Mouse (Mus musculus): ENCODE measurements around the gene Anks1.
A peak's percentile ranks its signal among the peaks of the same experiment; 100 is the strongest.

The Anks1 gene

GRCm38 (mm10) chr17:28050210-28050609 is 141.1 kb downstream of the Anks1 start:
- no peak for DNase-seq (ENCODE audit: low read depth, low spot score)

- DNase-seq (ENCODE audit: low read depth, low spot score): no peak
Measured at GRCm38 (mm10) chr17:28052293-28052863, 143.3 kb downstream of the Anks1 start.

- no peak for DNase-seq (ENCODE audit: low read depth, low spot score)
Measured at GRCm38 (mm10) chr17:28058346-28058745, 149.2 kb downstream of the Anks1 start.

DNA sequence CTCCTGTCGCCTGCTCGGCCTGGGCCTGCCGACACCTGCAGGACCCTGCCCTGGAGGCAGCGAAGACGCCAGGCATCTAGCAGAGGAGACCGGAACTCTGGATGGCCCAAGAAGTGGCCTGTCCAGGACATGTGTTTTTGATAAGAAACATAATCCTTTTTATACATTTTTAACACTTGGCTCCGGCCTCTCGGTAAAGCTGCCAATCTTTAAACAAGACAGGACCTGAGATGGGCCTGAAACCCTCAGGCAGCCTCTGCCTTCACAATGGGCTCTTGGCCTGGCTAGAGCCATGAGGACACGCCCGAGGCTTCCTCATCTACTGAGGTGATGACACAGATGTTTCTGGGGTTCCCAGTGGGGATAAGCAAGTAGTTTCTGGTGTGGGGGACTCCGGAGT is 151.6 kb downstream of the Anks1 start:
- no peak for DNase-seq (ENCODE audit: low read depth, low spot score)

DNA sequence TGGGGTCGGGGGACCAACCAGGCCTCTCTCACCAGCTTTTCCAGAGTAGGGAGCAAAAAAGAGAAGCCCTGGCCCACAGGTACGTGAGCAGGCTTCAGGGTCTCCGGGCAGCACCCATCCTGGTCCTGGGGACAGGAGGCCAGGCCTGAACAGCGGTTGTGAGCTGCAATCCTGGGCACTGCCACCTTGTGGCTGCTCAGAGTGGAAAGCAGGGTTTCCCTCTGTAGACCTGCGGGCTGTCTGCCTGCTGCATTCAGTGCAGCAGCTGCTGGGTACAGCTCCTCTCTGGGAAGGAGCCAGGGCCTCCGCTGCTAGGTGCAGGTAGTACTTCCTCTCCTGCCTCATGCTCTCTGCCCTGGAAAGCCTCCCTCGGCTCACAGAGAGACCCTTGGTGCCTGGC is 152.4 kb downstream of the Anks1 start:
- DNase-seq (ENCODE audit: low read depth, low spot score): no peak

DNA sequence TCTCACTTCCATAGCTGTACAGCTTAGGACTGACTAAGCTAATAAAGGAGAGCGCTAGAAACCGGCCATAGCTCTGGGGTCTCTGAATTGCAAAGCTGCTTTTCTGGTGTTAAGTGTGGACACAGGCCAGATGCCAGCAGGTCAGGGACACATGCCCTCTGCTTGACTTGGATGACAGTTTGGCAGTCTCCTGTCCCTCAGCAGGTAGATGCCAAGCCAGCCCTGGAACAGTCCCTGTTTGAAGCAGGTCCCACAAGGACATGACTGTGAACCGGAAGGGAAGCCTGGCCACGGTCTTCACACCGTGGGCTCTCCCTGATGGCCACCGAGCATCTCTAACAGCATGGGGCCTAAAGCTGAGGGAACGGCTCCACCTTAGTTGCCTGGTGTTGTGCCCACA is 153.6 kb downstream of the Anks1 start:
- no peak for DNase-seq (ENCODE audit: low read depth, low spot score)

- DNase-seq (ENCODE audit: low read depth, low spot score): no peak
Measured at GRCm38 (mm10) chr17:28063163-28063562, 154.1 kb downstream of the Anks1 start.

DNA sequence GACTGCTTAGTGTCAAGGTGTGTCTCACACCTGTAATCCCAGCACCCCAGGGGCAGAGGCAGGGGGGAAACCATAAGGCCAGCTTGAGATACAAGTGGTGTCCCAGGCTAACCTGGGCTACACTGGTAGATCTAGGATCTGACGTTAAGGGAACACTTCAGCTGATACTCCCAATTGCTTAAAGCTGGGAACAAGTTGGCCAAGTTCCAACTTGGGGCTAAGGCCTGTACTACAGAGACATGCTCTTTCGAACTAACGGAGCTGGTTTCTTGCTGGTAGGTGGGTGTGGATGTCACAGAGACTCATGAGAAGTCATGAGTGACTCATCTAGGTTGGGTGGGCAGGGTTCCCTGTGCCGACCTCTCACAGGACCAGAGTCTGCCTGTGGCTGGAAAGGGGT is 158.2 kb downstream of the Anks1 start:
- no peak for DNase-seq (ENCODE audit: low read depth, low spot score)

- DNase-seq (ENCODE audit: low read depth, low spot score): no peak
Measured at GRCm38 (mm10) chr17:28069446-28069845, 160.3 kb downstream of the Anks1 start.

- no peak for DNase-seq (ENCODE audit: low read depth, low spot score)
Measured at GRCm38 (mm10) chr17:28070256-28070655, 161.2 kb downstream of the Anks1 start.

DNA sequence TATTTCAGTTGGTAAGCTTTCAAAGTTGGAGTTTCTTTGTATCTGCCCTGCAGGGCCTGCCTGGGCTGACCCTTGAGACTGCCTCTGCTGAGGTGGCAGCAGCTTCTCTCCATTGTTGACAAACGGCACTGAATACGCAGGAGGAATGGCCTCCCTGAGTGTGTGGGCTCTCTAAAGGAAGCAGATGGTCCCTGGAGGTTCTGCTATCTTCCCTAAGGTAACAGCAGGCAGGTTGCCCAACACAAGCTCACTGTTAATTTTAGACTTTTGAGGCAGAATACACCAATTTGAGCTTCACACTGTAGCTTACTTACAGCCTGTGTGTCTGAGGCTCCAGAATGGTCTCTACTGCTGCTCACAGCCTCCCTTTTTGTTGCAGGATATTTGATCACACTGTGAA is 163.6 kb downstream of the Anks1 start:
- DNase-seq (ENCODE audit: low read depth, low spot score): peak; percentile 61

- no peak for DNase-seq (ENCODE audit: low read depth, low spot score)
Measured at GRCm38 (mm10) chr17:28074486-28074885, 165.4 kb downstream of the Anks1 start.

- no peak for DNase-seq (ENCODE audit: low read depth, low spot score)
Measured at GRCm38 (mm10) chr17:28078028-28078427, 168.9 kb downstream of the Anks1 start.

DNA sequence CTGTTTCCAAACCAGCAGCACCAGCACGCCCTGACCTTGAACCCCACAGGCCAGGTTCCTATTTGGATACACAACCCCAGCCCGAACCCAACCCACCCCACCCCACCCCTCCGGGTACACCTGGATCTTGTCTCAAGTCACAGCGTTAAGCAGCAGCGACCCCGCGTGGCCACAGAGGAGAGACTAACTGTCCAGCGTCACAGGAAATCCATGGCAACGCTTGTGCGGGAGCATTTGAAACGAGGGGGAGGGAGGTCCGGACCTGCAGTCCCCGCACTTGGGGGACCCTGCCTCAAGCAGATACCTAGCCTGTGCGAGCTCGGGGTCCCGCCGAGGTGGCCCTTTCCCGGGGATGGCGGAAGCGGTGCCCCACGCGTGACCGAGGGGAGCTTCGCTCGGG is 170.5 kb downstream of the Anks1 start:
- peak; percentile 54 for DNase-seq (ENCODE audit: low read depth, low spot score)

GRCm38 (mm10) chr17:28080045-28080816 is 171.1 kb downstream of the Anks1 start, which contains the start of gene Tcp11:
Tcp11 (minus strand) TSS chr17:28080639.
- DNase-seq (ENCODE audit: low read depth, low spot score): no peak

DNA sequence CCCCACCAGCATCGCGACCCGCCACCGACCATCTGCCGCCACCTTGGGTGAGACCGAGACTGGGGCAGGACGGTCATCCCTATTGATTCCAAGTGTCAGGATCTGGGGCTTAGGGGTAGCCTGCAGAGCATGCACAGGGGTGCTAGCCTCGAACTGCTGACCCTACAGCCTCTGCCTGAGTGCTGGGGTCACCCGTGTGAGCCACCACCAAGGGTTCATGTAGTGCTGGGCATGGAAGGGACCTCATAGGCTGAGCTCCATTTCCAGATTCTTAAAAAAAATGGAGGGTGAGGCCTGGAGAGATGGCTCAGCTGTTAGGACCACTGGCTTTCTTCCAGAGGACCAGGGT is 171.7 kb downstream of the Anks1 start:
- DNase-seq (ENCODE audit: low read depth, low spot score): no peak

DNA sequence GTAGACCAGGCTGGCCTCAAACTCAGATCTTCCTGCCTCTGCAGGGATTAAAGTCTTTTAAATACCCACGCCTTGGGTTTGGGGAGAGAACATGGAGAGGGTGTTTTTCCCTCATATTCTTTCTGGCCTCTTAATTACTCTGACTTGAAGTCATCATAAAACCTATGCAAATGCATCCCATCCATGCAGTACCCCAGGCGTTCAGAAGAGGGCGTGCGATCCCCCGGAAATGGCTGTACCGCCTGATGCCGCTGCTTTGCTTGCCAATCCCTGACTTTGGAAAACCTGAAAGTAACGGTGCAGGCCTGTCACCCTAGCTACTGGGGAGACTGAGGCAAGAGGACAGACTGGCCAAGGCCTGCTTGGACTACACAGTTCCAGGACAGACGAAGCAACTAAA is 172.3 kb downstream of the Anks1 start:
- no peak for DNase-seq (ENCODE audit: low read depth, low spot score)

- DNase-seq (ENCODE audit: low read depth, low spot score): no peak
Measured at GRCm38 (mm10) chr17:28081856-28082255, 172.8 kb downstream of the Anks1 start.

DNA sequence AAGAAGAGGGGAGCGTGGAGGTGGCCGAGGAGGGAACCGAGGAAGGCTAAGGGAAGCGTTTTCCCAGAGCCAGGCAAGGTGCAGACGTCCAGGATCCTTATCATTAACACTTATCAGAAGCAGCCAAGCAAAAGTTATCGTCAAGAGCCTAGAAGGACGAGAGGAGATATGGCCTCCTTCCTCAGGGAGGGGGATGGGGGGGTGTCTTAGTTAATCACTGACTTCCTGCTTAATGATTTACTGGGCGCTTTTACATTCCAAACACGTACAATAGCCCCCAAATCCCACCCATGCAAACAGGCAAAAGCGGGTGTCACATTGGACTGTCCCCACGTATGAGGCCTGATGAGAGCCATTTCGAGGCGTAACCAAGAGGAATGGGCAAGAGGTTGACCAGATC is 173.8 kb downstream of the Anks1 start:
- no peak for DNase-seq (ENCODE audit: low read depth, low spot score)

- DNase-seq (ENCODE audit: low read depth, low spot score): no peak
Measured at GRCm38 (mm10) chr17:28084395-28084905, 175.3 kb downstream of the Anks1 start.

DNA sequence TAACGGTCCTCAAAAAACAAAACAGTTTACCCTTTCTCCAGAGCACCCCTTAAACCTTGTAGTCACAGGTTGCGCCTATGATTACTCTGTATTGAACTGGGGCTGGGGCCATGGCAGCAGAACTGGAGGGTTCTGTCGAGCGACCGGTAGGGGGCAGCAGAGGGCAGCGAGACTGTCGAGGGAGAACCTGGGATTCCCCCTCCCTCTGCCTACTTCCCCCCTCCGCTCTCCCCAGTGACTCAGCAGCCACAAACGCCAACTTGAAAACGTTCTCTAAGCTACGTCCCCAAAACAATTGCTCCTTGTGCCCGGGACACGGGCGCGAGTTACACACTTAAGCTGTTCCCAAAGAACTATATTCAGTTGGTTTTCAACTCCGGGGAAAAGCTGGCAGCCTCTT is 175.9 kb downstream of the Anks1 start:
- DNase-seq (ENCODE audit: low read depth, low spot score): peak; percentile 79

GRCm38 (mm10) chr17:28087430-28087829 is 178.3 kb downstream of the Anks1 start:
- DNase-seq (ENCODE audit: low read depth, low spot score): no peak

GRCm38 (mm10) chr17:28088718-28089117 is 179.6 kb downstream of the Anks1 start:
- no peak for DNase-seq (ENCODE audit: low read depth, low spot score)

Measured in telencephalon, adult 2 months (tissue).